Mouse (Mus musculus) adrenal gland, postnatal 14 days (tissue): ENCODE data around the gene Gng7. TPM values are rescaled to one million over a fixed set of nuclear protein-coding genes. Genes with fewer than 3 reads are reported as not detected.
"Not testable (repeated sequence)": the region's sequence is repeated elsewhere in the genome, so short reads cannot be mapped to it uniquely, and the experiment has no call there.

Experiments used
- DNase-seq: peaks from one replicate; pipeline ENCODE4 v3.0.0; 2021; ENCODE audit warnings: mixed read lengths
- total RNA-seq: library from RNA; stranded (reverse); gene quantifications from 2 replicates; pipeline ENCODE4 v1.2.3, GENCODE M21; 2021

The Gng7 gene
- total RNA-seq, 1 experiment from 2014 or later, result 5.9 TPM

- peak; percentile 89 for DNase-seq
These were observed 19.6 kb downstream of the Gng7 start for GRCm38 (mm10) chr10:80995091-80995632.

GRCm38 (mm10) chr10:80994621-80995020 lies 20.1 kb downstream of the Gng7 start:
- DNase-seq, result no peak

GRCm38 (mm10) chr10:80993276-80993675 lies 21.5 kb downstream of the Gng7 start:
- no peak for DNase-seq

- DNase-seq, result no peak
These were observed 22.8 kb downstream of the Gng7 start for GRCm38 (mm10) chr10:80991945-80992344.

GRCm38 (mm10) chr10:80991007-80991406 lies 23.7 kb downstream of the Gng7 start:
- DNase-seq, result no peak

- no peak for DNase-seq
These were observed 24.3 kb downstream of the Gng7 start for GRCm38 (mm10) chr10:80990406-80990805.

- DNase-seq, result not testable (repeated sequence)
These were observed 24.9 kb downstream of the Gng7 start for GRCm38 (mm10) chr10:80989854-80990253.

- no peak for DNase-seq
These were observed 25.3 kb downstream of the Gng7 start for GRCm38 (mm10) chr10:80989446-80989845.

GRCm38 (mm10) chr10:80987709-80988441 lies 26.9 kb downstream of the Gng7 start:
- DNase-seq, result peak; percentile 94

GRCm38 (mm10) chr10:80986754-80987153 lies 28.0 kb downstream of the Gng7 start:
- DNase-seq, result peak; percentile 79

- no peak for DNase-seq
These were observed 28.6 kb downstream of the Gng7 start for GRCm38 (mm10) chr10:80985970-80986701.

GRCm38 (mm10) chr10:80985241-80985969 lies 29.3 kb downstream of the Gng7 start:
- peak; percentile 78 for DNase-seq

- DNase-seq, result no peak
These were observed 30.5 kb downstream of the Gng7 start for GRCm38 (mm10) chr10:80984223-80984622.

GRCm38 (mm10) chr10:80982381-80982780 lies 32.4 kb downstream of the Gng7 start:
- DNase-seq, result peak; percentile 84

GRCm38 (mm10) chr10:80981564-80982112 lies 33.1 kb downstream of the Gng7 start:
- no peak for DNase-seq

GRCm38 (mm10) chr10:80975478-80975877 lies 39.3 kb downstream of the Gng7 start:
- no peak for DNase-seq

GRCm38 (mm10) chr10:80973722-80974121 lies 41.0 kb downstream of the Gng7 start:
- DNase-seq, result peak; percentile 53

GRCm38 (mm10) chr10:80972071-80972987 lies 42.4 kb downstream of the Gng7 start:
- DNase-seq, result peak; percentile 81

- DNase-seq, result peak; percentile 81
These were observed 43.2 kb downstream of the Gng7 start for GRCm38 (mm10) chr10:80971533-80971932.

GRCm38 (mm10) chr10:80970159-80970558 lies 44.6 kb downstream of the Gng7 start:
- DNase-seq, result peak; percentile 20

- no peak for DNase-seq
These were observed 45.4 kb downstream of the Gng7 start for GRCm38 (mm10) chr10:80969298-80969697.
